Mouse (Mus musculus) heart, postnatal 10 days (tissue): ENCODE results near the gene Nup107. TPM values are rescaled to one million over a fixed set of nuclear protein-coding genes. Genes with fewer than 3 reads are reported as not detected.
"Not testable (repeated sequence)": the region's sequence is repeated elsewhere in the genome, so short reads cannot be mapped to it uniquely, and the experiment has no call there.

Experiments
- DNase-seq, 2 experiments: peaks; one replicate each; pipeline ENCODE4 v3.0.0; 2021
- intact Hi-C: fragments of 180-260 bp; cut with DNase I; formaldehyde crosslinking; loops from one replicate; pipeline ENCODE4 v1.15.1; 2025
- total RNA-seq, 2 experiments: library from RNA; stranded (reverse); gene quantifications; 2 replicates each; pipeline ENCODE4 v1.2.3; 2021

The Nup107 gene
- total RNA-seq, 2 experiments from 2014 or later = 14.5 to 14.7 TPM

DNA sequence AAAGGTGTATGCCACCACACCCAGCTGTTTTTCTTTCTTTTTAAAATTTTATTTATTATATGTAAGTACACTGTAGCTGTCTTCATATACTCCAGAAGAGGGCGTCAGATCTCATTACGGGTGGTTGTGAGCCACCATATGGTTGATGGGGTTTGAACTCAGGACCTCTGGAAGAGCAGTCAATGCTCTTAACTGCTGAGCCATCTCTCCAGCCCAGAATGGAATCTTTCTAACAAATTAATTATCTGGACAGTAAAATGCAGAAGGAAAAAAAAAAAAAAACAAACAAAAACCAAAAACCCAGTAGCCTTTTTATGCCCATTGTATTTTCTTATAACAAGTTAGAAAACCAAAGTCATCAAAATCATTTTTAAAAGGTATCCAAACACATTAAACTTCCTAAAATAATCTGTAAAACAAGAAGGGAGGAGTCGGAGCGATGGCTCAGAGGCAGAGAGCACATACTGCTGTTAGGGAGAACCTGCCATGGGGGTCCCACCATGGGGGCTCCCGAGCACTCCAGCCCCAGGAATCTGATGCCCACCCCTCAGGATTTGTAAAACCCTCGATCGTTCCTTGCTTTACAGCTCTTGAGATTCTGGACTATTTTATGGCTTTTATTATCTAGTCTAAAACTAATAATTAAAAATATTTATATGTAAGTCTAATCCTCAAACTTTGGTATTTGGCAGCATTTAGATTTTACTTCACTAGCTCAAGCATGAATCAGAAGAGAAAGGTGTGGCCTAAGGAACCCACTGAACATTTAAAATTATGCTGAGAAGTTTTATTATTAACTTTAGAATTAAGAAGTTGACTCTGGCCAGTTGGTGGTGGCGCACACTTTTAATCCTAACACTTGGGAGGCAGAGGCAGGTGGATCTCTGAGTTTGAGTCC, 38.5 kb downstream of the Nup107 start:
- DNase-seq = no peak
- intact Hi-C loops = no loop called here

DNA sequence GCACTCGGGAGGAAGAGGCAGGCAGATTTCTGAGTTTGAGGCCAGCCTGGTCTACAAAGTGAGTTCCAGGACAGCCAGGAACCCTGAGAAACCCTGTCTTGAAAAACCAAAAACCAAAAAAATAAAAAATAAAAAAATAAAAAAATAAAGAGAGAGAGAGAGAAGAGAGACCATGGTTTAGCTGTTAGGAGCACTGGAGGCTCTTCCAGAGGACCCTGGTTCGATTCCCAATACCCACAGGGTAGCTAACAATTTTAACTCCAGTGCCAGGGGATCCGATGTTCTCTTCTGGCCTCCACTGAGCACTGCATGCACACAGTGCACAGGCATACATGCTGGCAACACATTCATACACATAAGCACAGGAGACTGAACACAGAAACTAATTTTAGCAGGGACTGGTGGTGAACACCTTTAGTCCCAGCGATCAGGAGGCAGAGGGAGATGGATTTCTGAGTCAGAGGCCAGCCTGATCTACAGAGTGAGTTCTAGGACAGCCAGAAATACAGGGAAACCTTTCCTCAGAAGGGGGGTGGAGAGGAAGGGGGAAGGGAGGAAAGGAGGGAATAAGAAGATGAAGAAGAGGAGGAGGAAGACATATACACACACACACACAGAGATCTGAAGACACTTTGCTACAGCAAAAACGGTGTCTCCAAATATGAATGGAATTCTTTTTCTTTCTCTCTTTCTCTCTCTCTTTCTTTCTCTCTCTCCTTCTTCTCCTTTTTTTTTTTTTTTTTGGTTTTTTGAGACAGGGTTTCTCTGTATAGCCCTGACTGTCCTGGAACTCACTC, 39.5 kb downstream of the Nup107 start:
- DNase-seq = no peak
- intact Hi-C loops = no loop called here

DNA sequence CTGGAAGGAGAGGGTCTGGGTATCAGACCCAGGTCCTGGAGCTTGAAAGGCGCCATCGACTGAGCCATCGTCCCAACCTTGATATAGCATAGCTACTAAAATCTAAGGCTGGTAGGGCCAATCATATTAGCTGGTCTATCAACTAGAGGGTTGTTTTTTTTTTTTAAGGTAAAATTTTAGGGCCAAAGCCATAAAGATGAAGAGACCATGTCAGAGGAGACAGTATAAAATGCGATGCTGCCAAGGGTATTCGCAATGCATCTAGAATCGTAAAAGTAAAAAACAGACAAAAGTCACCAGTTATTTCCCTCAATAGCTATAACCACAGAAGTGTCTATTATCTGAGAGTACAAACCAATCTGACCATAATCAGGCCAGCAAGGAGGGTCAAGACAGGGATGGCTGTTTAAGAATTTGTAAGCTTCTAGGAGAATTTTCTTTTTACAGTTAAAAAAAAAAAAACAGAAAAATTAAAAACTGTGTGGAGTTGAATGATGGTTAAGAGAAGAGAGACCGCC, 40.1 kb downstream of the Nup107 start:
- intact Hi-C loops = no loop called here
- no peak for DNase-seq

DNA sequence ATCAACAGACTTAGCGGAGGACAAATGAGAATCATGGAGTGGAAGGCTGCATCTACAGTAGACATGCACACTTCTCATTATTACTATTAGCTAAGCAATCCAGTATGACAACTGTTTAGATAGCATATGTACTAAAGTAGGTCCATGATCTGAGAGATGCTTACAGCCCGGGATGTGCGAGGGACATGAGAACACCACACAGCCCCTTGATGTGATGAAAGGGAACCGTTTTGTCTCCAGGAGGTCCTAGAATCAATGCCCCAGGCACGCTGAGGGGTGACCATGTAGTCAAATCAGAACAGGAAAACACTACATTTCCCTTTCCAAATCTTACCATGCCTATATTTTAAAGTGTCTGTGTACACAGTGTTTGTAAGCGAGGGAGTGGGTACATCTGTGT, 40.8 kb downstream of the Nup107 start:
- DNase-seq = no peak
- intact Hi-C loops = no loop called here

DNA sequence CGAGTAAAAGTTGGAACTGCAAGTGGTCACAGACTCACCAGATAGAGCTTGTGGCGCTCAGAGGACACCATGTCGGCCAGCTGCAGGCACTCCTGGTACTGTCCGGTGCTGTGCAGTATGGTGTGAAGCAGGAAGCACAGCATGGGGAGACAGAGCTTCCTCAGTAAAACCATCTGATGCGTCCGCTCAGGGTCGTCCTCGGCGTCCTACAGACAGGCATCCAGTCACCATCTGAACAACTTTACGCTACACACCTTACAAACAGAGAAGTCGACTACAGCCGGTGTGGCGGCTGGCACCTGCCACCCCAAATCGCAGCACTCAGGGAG, 41.3 kb downstream of the Nup107 start:
- intact Hi-C loops = no loop called here
- DNase-seq = no peak

DNA sequence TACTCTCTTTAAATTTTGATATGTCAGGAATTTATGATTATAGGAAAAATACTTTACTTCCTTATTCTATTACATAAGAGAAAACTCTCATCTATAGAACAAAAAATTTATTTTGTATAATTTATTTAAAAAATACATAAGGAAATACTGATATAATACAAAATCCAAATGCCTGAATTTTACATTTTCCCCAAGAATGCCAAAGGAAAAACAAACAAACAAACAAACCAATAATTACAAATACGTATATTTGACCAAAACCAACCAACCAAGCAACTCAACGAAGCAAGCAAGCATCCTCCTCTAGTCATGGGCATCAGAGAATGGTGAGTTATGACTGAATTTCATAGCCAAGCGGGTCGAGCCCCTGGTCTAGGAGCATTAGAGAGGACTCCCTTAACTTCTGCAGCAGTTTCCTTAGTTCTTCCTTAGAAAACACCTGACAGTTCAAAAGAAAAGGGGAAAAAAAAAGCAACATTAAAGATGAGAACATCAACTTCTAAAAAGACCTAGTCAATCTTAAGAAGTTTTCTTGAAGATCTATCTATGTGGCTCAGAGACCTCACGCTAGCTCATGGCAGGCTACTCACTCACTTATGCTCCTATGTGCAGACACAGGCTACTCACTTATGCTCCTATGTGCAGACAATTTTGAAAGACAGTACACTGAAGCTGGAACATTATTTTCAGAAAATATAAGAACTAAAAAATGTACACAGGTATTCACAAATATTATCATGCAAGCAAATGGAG, 41.8 kb downstream of the Nup107 start:
- no peak for DNase-seq
- intact Hi-C loops = no loop called here

DNA sequence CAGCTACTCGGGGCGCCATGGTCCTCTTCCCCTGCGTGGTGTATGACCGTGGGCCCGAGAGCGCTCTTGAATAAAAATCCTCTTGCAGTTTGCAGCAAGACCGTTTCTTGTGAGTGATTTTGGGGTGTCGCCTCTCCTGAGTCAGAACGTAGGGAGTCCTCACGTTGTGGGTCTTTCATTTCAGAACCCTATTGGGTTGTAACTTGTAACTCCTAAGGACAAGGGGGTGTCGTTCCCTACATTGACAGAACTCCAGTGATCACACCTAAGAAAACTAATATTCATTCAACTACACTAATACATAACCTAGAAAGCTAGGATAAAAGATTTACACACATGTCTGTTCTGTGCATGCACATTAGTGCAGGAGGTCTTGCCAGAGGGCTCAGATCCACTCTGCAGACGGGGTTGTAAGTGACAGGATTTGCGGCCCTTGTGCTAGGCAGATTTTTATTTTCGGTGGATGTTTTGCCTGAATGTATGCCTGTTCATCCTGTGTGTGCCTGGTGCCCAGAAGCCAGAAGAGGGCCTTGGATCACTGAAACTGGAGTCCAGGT, 42.6 kb downstream of the Nup107 start:
- no peak for DNase-seq
- intact Hi-C loops = no loop called here

DNA sequence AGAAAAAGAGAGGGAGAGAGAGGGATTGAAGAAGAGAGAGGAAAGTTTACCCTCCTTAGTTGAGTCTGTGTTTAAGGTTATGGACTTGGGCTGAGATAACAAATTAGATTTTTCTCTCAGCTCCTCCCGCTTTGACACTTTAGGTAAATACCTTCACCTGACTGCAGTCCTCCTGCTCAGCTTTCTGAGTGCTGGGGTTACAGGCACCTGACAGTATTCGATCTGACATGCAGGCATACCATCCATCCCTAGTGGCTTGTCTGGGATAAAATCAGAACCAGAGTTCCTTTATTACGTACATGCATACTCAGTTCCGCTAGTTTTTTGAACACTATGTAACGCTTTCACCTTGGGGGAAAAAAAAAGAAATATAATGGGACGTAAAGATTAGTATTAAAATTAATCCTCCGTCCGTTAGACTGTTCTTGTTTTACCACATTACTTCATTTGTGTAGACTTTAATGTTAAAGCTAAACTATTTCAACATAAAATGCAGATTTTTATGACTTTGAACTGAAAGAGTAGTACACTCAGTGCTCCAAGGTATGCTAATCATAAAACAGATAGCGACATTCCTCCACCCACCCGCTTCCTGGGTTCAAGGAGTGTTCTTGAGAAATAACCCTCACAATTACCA, 43.3 kb downstream of the Nup107 start:
- intact Hi-C loops = no loop called here
- DNase-seq = no peak

DNA sequence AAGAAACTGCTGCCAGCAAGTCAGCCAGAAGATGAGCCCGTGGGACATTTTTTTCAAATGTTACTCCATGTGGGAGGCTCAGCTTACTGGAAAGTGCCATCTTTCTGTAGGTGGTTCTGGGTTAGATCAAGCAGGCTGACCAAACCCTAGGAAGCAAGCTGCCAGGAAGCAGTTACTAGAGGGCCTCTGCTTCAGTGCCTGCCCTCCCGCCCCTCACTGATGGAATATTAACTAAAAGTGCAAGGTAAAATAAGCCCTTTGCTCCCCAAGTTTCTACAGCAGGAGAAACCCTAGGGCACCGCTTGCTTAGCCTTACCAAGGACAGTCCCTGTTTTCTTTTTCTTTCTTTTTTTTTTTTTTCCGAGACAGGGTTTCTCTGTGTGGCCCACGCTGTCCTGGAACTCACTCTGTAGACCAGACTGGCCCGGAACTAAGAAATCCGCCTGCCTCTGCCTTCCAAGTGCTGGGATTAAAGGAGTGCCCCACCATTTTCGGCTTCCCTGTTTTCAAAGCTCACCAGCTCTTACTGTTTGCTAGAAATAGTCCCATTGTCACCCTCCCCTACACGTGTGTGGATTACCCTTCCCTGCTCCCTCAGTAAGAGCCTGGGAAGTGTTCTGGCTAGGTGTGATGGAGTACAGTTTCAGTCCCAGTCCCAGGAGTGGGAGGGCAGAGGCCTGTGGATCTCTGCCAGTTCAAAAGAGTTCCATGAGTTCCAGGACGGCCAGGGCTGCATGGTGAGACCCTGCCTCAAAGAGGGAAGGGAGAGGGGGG, 44.0 kb downstream of the Nup107 start:
- intact Hi-C loops = no loop called here
- DNase-seq = no peak

DNA sequence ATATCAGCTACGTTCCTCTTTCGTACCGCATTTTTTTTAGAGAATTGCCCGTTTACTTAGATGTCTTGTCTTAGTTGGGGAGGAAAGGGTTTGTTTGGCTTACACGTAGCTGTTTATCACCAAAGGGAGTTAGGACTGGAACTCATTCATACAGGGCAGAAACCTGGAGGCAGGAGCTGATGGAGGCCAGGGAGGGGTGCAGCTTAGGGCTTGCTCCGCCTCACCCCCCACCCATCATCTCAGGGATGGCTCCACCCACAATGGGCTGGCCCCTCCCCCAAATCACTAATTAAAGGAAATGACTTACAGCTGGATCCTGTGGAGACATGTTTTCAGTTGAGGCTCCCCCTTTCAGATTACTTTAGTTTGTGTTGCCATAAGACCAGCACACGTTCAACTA, 44.8 kb downstream of the Nup107 start:
- DNase-seq = no peak
- intact Hi-C loops = no loop called here

DNA sequence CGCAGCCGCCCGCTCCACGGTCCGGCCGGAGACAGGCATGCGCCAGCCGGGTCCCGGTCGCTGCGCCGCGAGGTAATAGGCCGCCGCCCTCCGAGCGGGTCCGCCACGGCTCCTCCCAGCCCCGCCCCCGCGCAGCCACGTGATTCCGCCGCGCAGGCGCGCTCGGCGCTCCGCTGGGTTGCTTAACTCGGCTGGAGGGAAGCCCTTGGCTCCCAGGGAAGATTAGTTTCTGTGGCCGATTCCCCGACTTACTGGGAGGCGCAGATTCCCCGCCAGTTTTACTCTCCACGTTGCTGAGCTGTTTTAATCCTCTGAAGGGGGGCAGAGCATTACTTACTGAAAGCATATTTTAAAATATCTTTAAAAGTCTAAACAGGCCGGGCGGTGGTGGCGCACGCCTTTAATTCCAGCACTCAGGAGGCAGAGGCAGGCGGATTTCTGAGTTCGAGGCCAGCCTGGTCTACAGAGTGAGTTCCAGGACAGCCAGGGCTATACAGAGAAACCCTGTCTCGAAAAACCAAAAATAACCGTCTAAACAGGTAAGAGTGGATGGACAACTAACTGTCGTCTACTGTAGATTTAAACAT, 46.1 kb downstream of the Nup107 start, which contains the start of gene Slc35e3:
Gene Slc35e3 (minus strand): TSS at position 69 of the 587 bp plus-strand sequence.
- DNase-seq = peak; percentile 97 to 98
- intact Hi-C loops = no loop called here

DNA sequence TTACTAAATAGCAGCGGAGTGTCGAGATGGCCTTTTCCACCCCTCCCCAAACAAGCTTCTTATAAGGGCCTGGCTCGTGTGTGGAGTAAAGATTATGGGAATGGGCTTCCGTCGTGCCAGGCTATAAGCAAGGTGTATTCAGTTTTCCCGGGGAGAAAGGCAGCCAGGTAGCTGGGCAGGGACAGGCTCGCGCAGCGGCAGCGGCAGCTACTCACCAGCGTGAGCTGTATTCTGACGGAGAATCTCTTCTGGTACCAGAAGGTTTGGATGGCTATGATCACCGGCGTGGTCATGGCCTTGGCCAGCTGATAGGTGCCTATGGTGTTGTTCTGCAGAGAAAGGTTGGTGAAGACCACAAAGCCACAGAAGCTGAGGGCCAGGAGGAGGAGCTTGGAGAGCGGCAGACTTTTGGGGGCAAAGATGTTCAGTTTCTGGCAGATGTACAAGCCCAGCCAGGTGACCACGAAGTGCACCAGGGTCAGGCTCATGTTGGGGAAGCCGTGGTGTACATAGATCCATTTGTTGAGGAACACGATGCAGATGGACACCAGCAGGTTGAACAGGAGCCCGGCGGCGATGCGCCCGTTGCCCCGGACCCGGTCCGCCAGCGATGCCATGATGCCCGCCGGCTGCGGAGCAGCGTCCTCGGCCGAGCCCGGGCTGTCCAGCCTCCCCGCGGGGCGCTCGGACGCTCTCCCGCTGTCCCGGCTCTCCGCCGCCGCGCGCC, 46.8 kb downstream of the Nup107 start:
- DNase-seq = peak; percentile 18 to 23
- intact Hi-C loops = not testable (repeated sequence)

DNA sequence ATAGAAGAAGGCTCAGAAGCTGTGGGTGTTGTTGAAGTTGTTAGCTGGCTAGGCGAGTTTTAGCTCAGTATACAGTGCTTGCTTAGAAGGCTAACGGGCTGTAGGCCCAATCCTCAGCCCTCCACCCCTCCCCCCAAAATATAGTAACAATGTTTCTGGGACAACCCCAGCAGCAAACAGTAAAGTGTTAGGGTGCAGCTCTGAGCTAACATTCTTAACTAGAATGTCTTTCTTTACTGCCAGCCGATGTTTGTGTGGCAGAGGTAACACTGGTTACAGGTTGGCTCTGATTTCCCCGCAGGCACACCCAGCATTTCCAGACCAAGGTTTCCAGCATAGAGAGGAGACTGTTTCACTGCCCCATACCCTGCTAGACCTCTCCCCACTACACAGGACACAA, 48.6 kb downstream of the Nup107 start:
- no peak for DNase-seq
- intact Hi-C loops = no loop called here

DNA sequence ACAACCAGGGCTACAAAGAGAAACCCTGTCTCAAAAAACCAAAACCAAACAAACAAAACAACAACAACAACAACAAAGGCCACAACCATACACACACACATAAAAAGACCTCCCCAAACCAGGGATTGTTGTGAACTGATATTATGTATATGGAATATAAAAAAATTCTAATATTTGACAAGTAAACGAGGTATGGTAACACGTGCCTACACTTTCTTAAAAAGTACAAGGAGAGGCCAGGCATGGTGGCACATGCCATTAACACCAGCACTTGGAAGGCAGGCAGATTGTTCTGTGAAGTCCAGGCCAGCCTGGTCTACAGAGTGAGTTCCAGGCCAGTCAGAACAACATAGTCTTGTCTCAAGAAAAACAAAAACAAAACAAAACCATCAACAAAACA, 49.3 kb downstream of the Nup107 start:
- intact Hi-C loops = no loop called here

DNA sequence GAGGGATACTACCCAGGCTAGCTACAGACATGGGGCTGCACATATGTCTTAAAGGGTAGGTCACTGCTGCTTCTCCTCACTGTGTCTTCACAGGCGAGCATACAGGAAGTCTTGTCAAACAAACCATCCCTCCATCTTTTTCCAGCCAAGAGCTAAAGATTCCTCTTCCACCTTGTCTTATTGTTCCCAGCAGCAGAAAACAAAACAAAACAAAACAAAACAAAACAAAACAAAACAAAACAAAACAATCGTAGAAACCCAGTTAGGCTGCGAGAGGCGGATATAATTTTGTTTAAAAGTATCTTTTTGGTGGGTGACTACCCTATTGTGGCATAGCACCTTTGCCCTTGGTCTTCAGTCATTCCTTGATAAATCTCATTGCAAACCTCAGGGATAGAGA, 49.9 kb downstream of the Nup107 start:
- DNase-seq = no peak
- intact Hi-C loops = no loop called here

More for the DNA sequence above, 49.3 kb downstream of the Nup107 start:
- DNase-seq = no peak

DNA sequence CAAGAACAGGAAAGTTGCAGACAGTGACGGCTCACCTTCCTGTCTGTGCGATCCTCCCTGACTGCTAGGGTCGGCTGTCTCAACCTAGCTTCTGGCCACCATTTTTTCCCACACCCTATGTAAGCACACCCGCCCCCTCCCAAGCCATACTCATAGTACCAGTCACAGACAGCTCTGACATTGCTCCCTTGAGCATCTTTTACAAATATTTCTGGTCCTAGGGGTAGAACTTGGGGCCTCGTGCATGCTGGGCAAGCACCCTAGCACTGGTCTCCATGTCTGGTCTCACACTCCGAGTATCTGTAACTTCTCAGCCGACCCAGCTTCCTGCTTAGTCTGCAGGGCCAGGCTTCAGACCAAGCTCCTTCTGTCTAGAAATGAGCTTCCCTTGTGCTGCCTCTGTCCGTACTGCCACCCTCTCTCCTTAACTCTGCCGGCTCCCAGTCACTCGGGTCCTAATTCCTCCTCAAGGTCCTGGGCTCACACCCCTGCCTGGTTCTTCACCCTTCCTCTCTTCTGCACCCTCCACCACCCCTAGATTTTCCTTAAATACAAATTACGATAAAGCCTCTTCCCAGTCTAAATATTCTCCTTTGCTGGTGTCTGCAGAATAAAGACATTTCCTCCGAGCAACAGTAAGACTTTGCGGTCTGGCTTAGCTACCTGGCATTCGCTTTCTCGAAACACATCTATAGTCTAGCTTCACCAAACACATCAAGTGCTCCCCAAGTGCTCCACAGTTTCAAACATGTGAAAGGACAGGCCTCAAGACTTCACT, 50.6 kb downstream of the Nup107 start:
- intact Hi-C loops = no loop called here
- no peak for DNase-seq

DNA sequence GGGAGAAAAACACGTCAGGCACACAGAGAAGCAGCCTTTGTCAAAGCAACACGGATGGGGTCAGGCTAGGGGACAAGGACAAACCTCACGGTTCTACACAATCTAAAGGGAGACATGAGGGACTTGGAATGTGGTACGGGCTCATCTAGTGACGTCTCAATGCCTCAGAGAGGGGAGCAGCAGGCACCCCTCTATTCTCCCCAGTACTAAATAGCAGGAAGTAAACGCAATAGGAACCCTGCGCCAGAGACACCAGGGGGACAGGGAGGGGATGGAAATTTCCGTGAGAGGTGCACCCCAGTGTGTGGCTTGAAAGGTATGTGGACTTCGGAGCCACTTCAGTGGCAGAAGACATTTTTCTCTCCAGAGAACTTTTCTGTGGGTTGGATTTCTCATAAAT, 51.6 kb downstream of the Nup107 start:
- intact Hi-C loops = no loop called here

DNA sequence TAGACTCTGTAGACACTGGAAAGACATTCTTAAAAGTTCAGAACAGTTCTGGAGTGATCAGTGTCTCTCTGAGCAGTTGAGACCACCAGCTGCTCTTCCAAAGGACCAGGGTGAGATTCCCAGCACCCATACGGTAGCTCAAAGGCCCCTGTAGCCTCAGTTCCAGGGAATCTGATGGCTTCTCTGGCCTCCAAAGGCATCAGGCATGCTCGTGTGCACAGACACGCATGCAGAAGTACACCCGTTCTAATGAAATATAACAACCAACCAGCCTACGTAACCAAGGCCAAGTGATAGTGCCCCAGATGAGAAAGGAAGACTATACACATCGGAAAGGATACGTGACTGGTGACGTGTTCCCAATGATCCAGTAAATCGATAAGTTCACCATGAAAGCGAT, 52.3 kb downstream of the Nup107 start:
- DNase-seq = no peak
- intact Hi-C loops = no loop called here

More for the DNA sequence above, 51.6 kb downstream of the Nup107 start:
- DNase-seq = no peak
